Mouse (Mus musculus) layer of hippocampus, adult 2 months (tissue): ENCODE measurements around the gene C130050O18Rik. TPM values are rescaled to one million over a fixed set of nuclear protein-coding genes. Genes with fewer than 3 reads are reported as not detected.

Experiments
- DNase-seq, 2 experiments: peaks; one replicate each; pipeline ENCODE4 v3.0.0; 2022; ENCODE audit warnings: low spot score in 2 of 2
- H3K27ac ChIP-seq: fragments of 200-600 bp; 2 replicates; pipeline ENCODE4 v1.8.1; 2022
- H3K4me3 ChIP-seq: fragments of 200-600 bp; 2 replicates; pipeline ENCODE4 v1.8.1; 2022; ENCODE audit warnings: mild to moderate bottlenecking
- CTCF ChIP-seq: fragments of 200-600 bp; conservative IDR thresholded peaks from 2 replicates; pipeline ENCODE4 v1.8.1; 2022; ENCODE audit warnings: antibody characterized with exemption, mild to moderate bottlenecking, moderate library complexity
- total RNA-seq, 2 experiments: library from RNA; stranded (reverse); gene quantifications; 2 replicates each; pipeline ENCODE4 v1.2.3; 2021

The C130050O18Rik gene
- total RNA-seq, 2 experiments from 2014 or later: 0.18 TPM; not detected in 1

GRCm38 (mm10) chr5:139429818-139430341 is 24.8 kb downstream of the C130050O18Rik start:
- peak overlapping the region; percentile 13; the same call in 1 of the 2 replicates for H3K4me3 ChIP-seq
- TF ChIP-seq CTCF: no peak
- DNase-seq: no peak
- peak overlapping the region; percentile 92 for H3K27ac ChIP-seq

GRCm38 (mm10) chr5:139432333-139432732 is 27.3 kb downstream of the C130050O18Rik start:
- H3K4me3 ChIP-seq: no peak overlapping the region
- DNase-seq: no peak
- TF ChIP-seq CTCF: no peak
- H3K27ac ChIP-seq: peak overlapping the region; percentile 92

GRCm38 (mm10) chr5:139432747-139433508 is 27.8 kb downstream of the C130050O18Rik start:
- peak overlapping the region; percentile 95 for H3K27ac ChIP-seq
- no peak for TF ChIP-seq CTCF
- no peak overlapping the region for H3K4me3 ChIP-seq
- no peak for DNase-seq

GRCm38 (mm10) chr5:139433842-139434568 is 28.9 kb downstream of the C130050O18Rik start:
- Histone ChIP-seq H3K27ac (peak overlapping the region; percentile 95), H3K4me3 (no peak overlapping the region)
- DNase-seq: no peak
- no peak for TF ChIP-seq CTCF

- H3K27ac ChIP-seq: peak overlapping the region; percentile 95
- no peak overlapping the region for H3K4me3 ChIP-seq
- TF ChIP-seq CTCF: no peak
- DNase-seq: peak; percentile 68 to 86
Measured at GRCm38 (mm10) chr5:139434940-139435339, 29.9 kb downstream of the C130050O18Rik start.

- TF ChIP-seq CTCF: no peak
Measured at GRCm38 (mm10) chr5:139437769-139438168, 32.7 kb downstream of the C130050O18Rik start.

DNA sequence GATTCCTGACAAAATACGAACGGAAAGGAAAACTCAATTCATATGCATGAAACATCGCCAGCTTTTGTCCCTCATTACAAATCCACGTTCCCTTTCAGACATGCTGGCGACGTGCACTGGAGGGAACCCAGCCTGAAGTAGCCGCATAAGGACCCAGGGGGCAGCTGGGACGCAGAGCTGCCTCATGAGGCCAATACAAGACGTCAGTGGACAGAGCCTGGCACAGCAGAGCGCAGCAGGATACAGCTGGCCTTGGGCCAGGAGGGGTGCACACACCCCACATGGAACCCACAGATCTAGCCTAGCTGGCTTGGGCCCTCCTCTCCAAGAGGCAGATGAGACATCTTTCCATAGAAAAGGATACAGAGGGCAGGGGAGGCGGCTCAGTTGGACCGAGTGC is 33.4 kb downstream of the C130050O18Rik start:
- TF ChIP-seq CTCF: no peak
- Histone ChIP-seq H3K27ac (peak overlapping the region; percentile 83), H3K4me3 (no peak overlapping the region)
- no peak for DNase-seq

More at GRCm38 (mm10) chr5:139437769-139438168, 32.7 kb downstream of the C130050O18Rik start:
- no peak for DNase-seq
- peak overlapping the region; percentile 83 for H3K27ac ChIP-seq
- H3K4me3 ChIP-seq: no peak overlapping the region

DNA sequence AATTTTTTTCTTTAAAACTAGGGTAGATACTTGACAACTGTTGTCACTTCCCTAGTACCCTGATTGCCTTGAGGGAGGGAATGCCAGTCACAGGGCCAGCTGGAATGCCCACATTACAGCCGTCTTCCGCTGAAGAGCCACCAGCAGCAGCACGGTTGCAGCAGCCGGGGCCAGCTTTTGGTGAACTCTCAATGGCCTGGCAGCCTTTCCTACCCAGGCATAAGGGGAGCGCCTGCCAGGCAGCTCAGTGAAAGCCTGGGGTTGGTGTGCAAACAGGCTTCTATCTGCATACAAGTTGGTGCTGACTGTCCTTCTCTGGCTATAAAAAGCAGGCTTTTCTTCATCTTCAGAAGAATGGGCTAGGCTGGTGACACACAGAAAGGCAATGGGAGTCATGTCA is 35.4 kb downstream of the C130050O18Rik start:
- no peak for TF ChIP-seq CTCF
- DNase-seq: peak; percentile 50 to 54
- peak overlapping the region; percentile 92 for H3K27ac ChIP-seq
- H3K4me3 ChIP-seq: no peak overlapping the region

DNA sequence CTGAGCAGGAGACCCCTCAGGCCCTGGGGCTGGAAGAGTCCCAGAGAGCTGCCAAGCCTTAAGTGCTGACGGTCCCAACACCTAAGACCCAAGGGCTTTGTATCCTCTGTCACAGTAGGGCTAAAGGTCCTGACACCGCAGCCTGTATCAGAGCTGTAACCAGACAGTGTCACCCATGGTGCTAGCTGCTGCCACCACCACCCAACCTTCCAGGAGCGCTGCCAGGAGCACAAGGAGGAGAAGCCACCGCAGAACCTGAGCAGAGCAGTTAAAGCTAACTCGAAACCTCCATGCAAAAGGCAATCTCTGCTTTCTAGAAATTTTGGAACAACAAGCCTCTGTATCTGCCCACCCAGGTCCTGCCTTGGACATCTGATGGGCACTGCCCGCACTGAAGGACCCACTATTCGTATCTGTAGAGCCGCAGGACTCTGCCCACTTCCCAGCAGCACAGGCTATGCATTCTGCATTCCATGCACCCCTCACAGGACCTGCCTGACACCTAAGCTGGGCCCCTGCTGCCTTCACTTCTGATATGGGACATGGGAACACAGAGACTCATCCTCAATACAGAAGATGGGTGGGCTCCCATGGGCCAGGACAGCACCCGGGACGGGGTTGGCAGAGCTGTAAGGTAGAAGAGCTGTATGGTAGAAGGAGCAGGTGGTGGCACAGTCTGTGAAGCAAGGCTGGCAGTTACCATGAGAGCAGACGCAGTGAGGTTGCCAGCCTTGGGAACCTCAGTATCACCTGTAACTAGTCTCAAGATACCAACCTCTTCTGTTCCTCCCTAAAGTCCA is 36.0 kb downstream of the C130050O18Rik start:
- peak overlapping the region; percentile 92 for H3K27ac ChIP-seq
- TF ChIP-seq CTCF: no peak
- no peak for DNase-seq

GRCm38 (mm10) chr5:139441726-139442018 is 36.6 kb downstream of the C130050O18Rik start:
- no peak for TF ChIP-seq CTCF
- DNase-seq: no peak
- Histone ChIP-seq H3K27ac (peak overlapping the region; percentile 92), H3K4me3 (no peak overlapping the region)

More for the DNA sequence above, 36.0 kb downstream of the C130050O18Rik start:
- no peak overlapping the region for H3K4me3 ChIP-seq

DNA sequence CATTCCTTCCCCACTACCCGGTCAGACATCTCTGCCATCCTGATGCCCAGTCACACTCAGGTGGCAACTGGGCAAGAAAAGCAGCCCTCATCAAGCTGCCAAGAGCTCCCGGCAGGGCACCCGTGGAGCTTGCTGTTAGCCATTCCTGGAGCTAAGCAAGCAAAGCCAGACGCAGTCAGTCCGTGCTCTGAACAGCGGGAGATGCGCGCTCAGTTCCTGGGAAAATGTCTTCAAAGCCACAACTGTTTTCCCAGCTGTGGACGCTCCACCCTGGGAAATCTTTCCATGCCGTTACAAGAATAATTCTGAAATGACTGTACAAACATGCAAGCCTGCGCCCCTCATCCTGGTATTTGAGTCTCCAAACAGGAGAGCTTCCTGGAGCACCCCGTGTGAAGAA is 37.3 kb downstream of the C130050O18Rik start:
- Histone ChIP-seq H3K4me3 (no peak overlapping the region), H3K27ac (peak overlapping the region; percentile 92)
- no peak for DNase-seq
- 0 out of 2 replicates have a peak, but pooled peaks have one; percentile 13 for TF ChIP-seq CTCF

DNA sequence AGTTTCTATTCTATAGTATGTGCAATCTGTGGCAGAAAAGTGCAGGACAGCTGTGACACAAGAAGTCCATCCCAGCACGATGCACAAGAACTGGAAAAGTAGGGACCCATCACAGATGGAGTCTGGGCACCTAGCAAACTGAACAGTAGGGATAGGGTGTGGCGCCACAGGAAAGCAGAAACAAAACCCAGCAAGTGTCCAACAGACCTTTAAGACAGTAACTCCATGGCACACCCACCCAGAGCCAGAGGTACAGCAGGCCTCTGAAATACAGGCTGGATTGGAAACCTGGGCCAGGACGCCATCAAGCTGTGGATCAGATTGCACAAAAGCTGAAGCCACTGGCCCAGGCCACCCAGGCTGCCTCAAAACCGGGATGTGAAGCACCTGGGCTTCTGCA is 37.9 kb downstream of the C130050O18Rik start:
- no peak for TF ChIP-seq CTCF
- H3K27ac ChIP-seq: peak overlapping the region; percentile 92
- DNase-seq: no peak
- H3K4me3 ChIP-seq: no peak overlapping the region
